Mouse (Mus musculus) midbrain, embryonic 13.5 days (tissue): ENCODE data around the gene Tm7sf2. TPM values are rescaled to one million over a fixed set of nuclear protein-coding genes. Genes with fewer than 3 reads are reported as not detected.

Experiments
- ATAC-seq: fragments of 200-750 bp; cut with Nextera tagmentation; 2 replicates; pipeline ENCODE4 v1.8.0; 2017; ENCODE audit warnings: mild to moderate bottlenecking, moderate TSS enrichment, moderate library complexity
- H3K27ac ChIP-seq: fragments of 300-500 bp; sonication (generic); 2 replicates; pipeline ENCODE4 v1.5.1; 2015; ENCODE audit warnings: inconsistent platforms, mild to moderate bottlenecking, moderate library complexity
- H3K27me3 ChIP-seq: fragments of 300-500 bp; sonication (generic); 2 replicates; pipeline ENCODE4 v1.6.1; 2015; ENCODE audit warnings: mild to moderate bottlenecking, inconsistent platforms
- H3K36me3 ChIP-seq: fragments of 300-500 bp; sonication (generic); 2 replicates; pipeline ENCODE4 v1.6.1; 2015; ENCODE audit warnings: mild to moderate bottlenecking, inconsistent platforms
- H3K4me1 ChIP-seq: fragments of 300-500 bp; sonication (generic); replicated peaks from 2 replicates; pipeline ENCODE4 v1.6.1; 2015; ENCODE audit warnings: inconsistent platforms
- H3K4me2 ChIP-seq: fragments of 300-500 bp; sonication (generic); replicated peaks from 2 replicates; pipeline ENCODE4 v1.6.1; 2015; ENCODE audit warnings: moderate library complexity, mild to moderate bottlenecking, inconsistent platforms
- H3K4me3 ChIP-seq: fragments of 300-500 bp; sonication (generic); replicated peaks from 2 replicates; pipeline ENCODE4 v1.5.1; 2015; ENCODE audit warnings: mild to moderate bottlenecking, inconsistent platforms
- H3K9ac ChIP-seq: fragments of 300-500 bp; sonication (generic); replicated peaks from 2 replicates; pipeline ENCODE4 v1.6.1; 2015; ENCODE audit warnings: mild to moderate bottlenecking, inconsistent platforms
- H3K9me3 ChIP-seq: fragments of 300-500 bp; sonication (generic); 2 replicates; pipeline ENCODE4 v1.6.1; 2016; ENCODE audit warnings: mild to moderate bottlenecking, inconsistent platforms
- WGBS: fragments of 180-500 bp; shearing (Covaris S2); methylation state at CpG from one replicate; pipeline ENCODE4 v1.1.7; 2015; 5-methylcytosine and 5-hydroxymethylcytosine counted together
- microRNA-seq: library from miRNA; unstranded; fragments of <30 nt; microRNA quantifications from one replicate; pipeline ENCODE4, GENCODE M21; 2016
- polyA plus RNA-seq: library from polyadenylated mRNA; unstranded; fragments of >200 nt; fragmentation: Nextera tagmentation; extraction: Ambion mirVana; gene quantifications from 2 replicates; pipeline ENCODE4 v1.2.1, GENCODE M21; 2015

Tm7sf2 gene
- polyA plus RNA-seq, 1 experiment from 2014 or later = 44.1 TPM

DNA sequence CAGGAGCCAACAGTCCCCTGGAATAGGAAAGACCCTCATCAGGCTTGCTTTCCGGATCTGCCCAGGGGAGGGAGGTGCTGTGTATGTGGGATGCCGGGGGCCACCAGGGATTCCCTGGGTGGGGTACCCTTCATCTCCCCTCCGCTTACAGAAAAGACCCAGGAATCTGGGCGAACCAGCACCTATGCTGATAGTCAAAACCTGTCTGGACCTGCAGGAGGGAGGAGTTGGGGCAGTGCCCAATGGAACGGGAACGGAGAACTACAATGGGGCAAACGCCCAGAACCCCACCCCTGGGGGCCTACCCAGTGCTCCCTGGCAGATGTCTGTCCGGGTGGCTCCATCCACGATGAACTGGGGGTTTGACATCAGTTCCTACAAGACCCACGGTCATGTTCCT is 54.5 kb downstream of the Tm7sf2 start:
- ATAC-seq = no peak
- WGBS = 89% methylated on average over 10 of the region's 10 CpGs
- H3K9me3 ChIP-seq = no peaks in the 10 kb centered on the region
- no peak overlapping the region for H3K4me3 ChIP-seq
- H3K27me3 ChIP-seq = peaks cover 34% of the 10 kb centered on the region
- H3K4me1 ChIP-seq = peaks cover 16% of the 10 kb centered on the region
- no peak overlapping the region for H3K9ac ChIP-seq
- H3K27ac ChIP-seq = no peak overlapping the region
- no peaks in the 10 kb centered on the region for H3K36me3 ChIP-seq
- no peak overlapping the region for H3K4me2 ChIP-seq

Small RNAs within 50 kb of the gene (microRNA-seq; reads per million reads assigned to microRNA genes)
- gene Mir6988 = 2.7 reads per million, percentile 9 among the genes with 10 or more reads in this experiment

Other genes with a start within 250 kb of the Tm7sf2 start
- 16.8 and 19.0 TPM in 2 replicates for gene Frmd8, start 193.1 kb downstream of the Tm7sf2 start, polyA plus RNA-seq
- gene Slc25a45, start 190.6 kb downstream of the Tm7sf2 start, polyA plus RNA-seq = 1.4 and 2.0 TPM in 2 replicates
- gene Tigd3, start 174.2 kb downstream of the Tm7sf2 start, polyA plus RNA-seq = 16.4 and 16.9 TPM in 2 replicates
- gene Dpf2, start 155.4 kb downstream of the Tm7sf2 start, polyA plus RNA-seq = 157 and 158 TPM in 2 replicates
- 7.5 and 7.8 TPM in 2 replicates for gene Cdc42ep2, start 143.6 kb downstream of the Tm7sf2 start, polyA plus RNA-seq
- 31.6 and 32.1 TPM in 2 replicates for gene Pola2, start 104.2 kb downstream of the Tm7sf2 start, polyA plus RNA-seq
- gene Slc22a20, start 82.2 kb downstream of the Tm7sf2 start, polyA plus RNA-seq = not detected in 2 replicates
- gene Capn1, start 52.5 kb downstream of the Tm7sf2 start, polyA plus RNA-seq = 1.9 and 2.3 TPM in 2 replicates
- 27.8 and 33.8 TPM in 2 replicates for gene Syvn1, start 21.8 kb downstream of the Tm7sf2 start, polyA plus RNA-seq
- gene Mrpl49, start 10.6 kb downstream of the Tm7sf2 start, polyA plus RNA-seq = 73.7 and 74.7 TPM in 2 replicates
- 632 and 647 TPM in 2 replicates for gene Fau, start 10.5 kb downstream of the Tm7sf2 start, polyA plus RNA-seq
- 27.4 and 33.1 TPM in 2 replicates for gene Znhit2, start 7.2 kb downstream of the Tm7sf2 start, polyA plus RNA-seq
- gene Vps51, start 8.9 kb upstream of the Tm7sf2 start, polyA plus RNA-seq = 90.8 and 91.4 TPM in 2 replicates
- gene Tmem262, start 11.7 kb upstream of the Tm7sf2 start, polyA plus RNA-seq = not detected in 2 replicates
- gene Gm28374, start 13.9 kb upstream of the Tm7sf2 start, polyA plus RNA-seq = 2.4 TPM in 2 replicates
- 83.3 and 84.8 TPM in 2 replicates for gene Zfpl1, start 16.6 kb upstream of the Tm7sf2 start, polyA plus RNA-seq
- gene Cdca5, start 16.6 kb upstream of the Tm7sf2 start, polyA plus RNA-seq = 19.1 and 19.3 TPM in 2 replicates
- gene AC131692.1, start 26.0 kb upstream of the Tm7sf2 start, polyA plus RNA-seq = not detected in 2 replicates
- gene Naaladl1, start 37.4 kb upstream of the Tm7sf2 start, polyA plus RNA-seq = 0.52 and 0.58 TPM in 2 replicates
- gene Sac3d1, start 50.3 kb upstream of the Tm7sf2 start, polyA plus RNA-seq = 35.1 and 41.8 TPM in 2 replicates
- 42.3 and 44.4 TPM in 2 replicates for gene Snx15, start 59.9 kb upstream of the Tm7sf2 start, polyA plus RNA-seq
- gene Batf2, start 72.6 kb upstream of the Tm7sf2 start, polyA plus RNA-seq = 0.27 TPM in 1 of 2 replicates, not detected in the other
- 115 and 118 TPM in 2 replicates for gene Arl2, start 73.2 kb upstream of the Tm7sf2 start, polyA plus RNA-seq
- not detected in 2 replicates for gene Majin, start 116.0 kb upstream of the Tm7sf2 start, polyA plus RNA-seq
- not detected in 2 replicates for gene Gpha2, start 158.0 kb upstream of the Tm7sf2 start, polyA plus RNA-seq
- gene Ppp2r5b, start 167.5 kb upstream of the Tm7sf2 start, polyA plus RNA-seq = 78.4 and 84.8 TPM in 2 replicates
- gene Atg2a, start 173.3 kb upstream of the Tm7sf2 start, polyA plus RNA-seq = 11.4 and 12.4 TPM in 2 replicates
- gene Ehd1, start 208.4 kb upstream of the Tm7sf2 start, polyA plus RNA-seq = 89.7 and 93.8 TPM in 2 replicates
- gene Cdc42bpg, start 238.1 kb upstream of the Tm7sf2 start, polyA plus RNA-seq = 0.39 and 0.46 TPM in 2 replicates